Mouse (Mus musculus): ENCODE measurements around the gene Pik3cg. TPM values are rescaled to one million over a fixed set of nuclear protein-coding genes. Genes with fewer than 3 reads are reported as not detected.
A peak's percentile ranks its signal among the peaks of the same experiment; 100 is the strongest.

The Pik3cg gene
- polyA plus RNA-seq, 1 experiment from 2014 or later: 6.8 TPM

DNA sequence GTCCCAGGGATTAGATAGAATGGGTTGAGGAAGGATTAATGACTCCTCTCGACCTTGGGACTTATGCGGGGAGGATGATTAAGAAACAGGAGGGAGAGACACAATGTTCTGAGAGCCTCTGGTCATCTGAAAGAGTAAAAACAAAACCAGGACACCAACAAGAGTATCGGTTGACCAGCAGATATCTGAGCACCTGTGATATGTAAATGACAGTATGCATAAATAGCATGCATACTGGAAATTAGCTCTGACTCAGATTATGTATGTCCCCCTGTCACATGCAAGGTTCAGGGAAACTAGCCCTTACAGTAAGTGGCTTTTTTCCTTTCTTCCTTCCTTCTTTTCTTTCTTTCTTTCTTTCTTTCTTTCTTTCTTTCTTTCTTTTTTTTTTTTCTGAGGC lies 28.0 kb upstream of the Pik3cg start:
- H3K4me2 ChIP-seq: no peak overlapping the region
- 82% methylated on average over 3 of the region's 3 CpGs for WGBS
- no peak for ATAC-seq (replicated peaks; ENCODE audit: low FRiP score)

DNA sequence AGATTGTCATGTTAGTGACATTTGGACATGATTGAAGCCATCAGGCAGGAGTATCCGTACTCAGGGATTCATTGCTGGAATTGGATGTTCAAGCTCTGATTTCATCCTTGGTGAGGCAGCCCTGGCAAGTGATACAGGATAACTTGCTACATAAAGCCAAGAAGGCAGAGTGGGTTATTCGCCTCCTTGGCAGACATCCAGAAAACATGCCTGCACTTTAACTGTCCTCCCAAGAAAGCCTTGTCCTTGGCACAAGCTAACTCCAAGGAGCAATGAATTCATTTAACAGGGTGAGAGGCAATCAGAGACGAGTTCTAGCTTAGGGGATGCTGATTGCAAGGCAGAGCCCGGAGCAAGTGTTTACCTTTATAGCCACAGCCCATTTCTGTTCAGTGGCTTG lies 25.4 kb upstream of the Pik3cg start:
- H3K27ac ChIP-seq (ENCODE audit: low read depth, low read length): no peak overlapping the region
- DNase-seq (ENCODE audit: low spot score) (peak; percentile 8), ATAC-seq (replicated peaks; ENCODE audit: low FRiP score) (no peak)
- WGBS: 82% methylated on average over 4 of the region's 4 CpGs
- no peak overlapping the region for H3K4me2 ChIP-seq
- peaks cover 10% of the 10 kb centered on the region; the same call in 1 of the 2 replicates for H3K4me1 ChIP-seq (replicated peaks; ENCODE audit: control insufficient read depth, insufficient read depth, low read length)
- no peaks in the 10 kb centered on the region for H3K27me3 ChIP-seq (replicated peaks; ENCODE audit: control insufficient read depth, insufficient read depth, low read length)
- H3K9ac ChIP-seq (ENCODE audit: low read depth, low read length): no peak overlapping the region
- no peaks in the 10 kb centered on the region for H3K9me3 ChIP-seq (ENCODE audit: control insufficient read depth, low read length)
- no peak overlapping the region for H3K4me3 ChIP-seq (ENCODE audit: low read depth, low read length)
- H3K36me3 ChIP-seq (ENCODE audit: control insufficient read depth, insufficient read depth, low read length): no peaks in the 10 kb centered on the region

More for the DNA sequence above, 28.0 kb upstream of the Pik3cg start:
- Histone ChIP-seq H3K4me3 (ENCODE audit: low read depth, low read length) (no peak overlapping the region), H3K27me3 (replicated peaks; ENCODE audit: control insufficient read depth, insufficient read depth, low read length) (no peaks in the 10 kb centered on the region), H3K9ac (ENCODE audit: low read depth, low read length) (no peak overlapping the region), H3K9me3 (ENCODE audit: control insufficient read depth, low read length) (no peaks in the 10 kb centered on the region), H3K27ac (ENCODE audit: low read depth, low read length) (no peak overlapping the region), H3K36me3 (ENCODE audit: control insufficient read depth, insufficient read depth, low read length) (no peaks in the 10 kb centered on the region), H3K4me1 (replicated peaks; ENCODE audit: control insufficient read depth, insufficient read depth, low read length) (peaks cover 10% of the 10 kb centered on the region; the same call in 1 of the 2 replicates)
- peak; percentile 12 for DNase-seq (ENCODE audit: low spot score)

DNA sequence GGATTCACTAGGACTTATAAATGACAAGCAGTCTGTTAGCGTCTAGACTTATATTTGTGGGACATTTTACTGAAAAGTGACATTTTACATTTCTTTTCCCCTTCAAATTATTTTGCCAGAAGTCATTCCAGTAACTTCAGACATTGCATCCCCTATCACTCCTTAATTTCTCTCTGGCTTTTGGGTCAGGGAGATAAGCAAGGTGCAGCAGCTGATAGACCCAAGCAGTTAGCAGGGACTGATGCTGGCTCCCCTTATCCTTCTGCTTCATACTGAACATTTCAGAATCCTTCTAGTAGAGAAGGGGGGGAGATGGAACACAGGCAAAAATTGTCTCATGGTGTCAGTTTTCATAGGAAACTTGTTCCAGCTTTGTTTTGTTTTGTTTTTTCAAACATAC lies 22.9 kb upstream of the Pik3cg start:
- H3K27me3 ChIP-seq (replicated peaks; ENCODE audit: control insufficient read depth, insufficient read depth, low read length): no peaks in the 10 kb centered on the region
- H3K4me3 ChIP-seq (ENCODE audit: low read depth, low read length): no peak overlapping the region
- DNase-seq (ENCODE audit: low spot score): no peak
- peaks cover 10% of the 10 kb centered on the region; the same call in 1 of the 2 replicates for H3K4me1 ChIP-seq (replicated peaks; ENCODE audit: control insufficient read depth, insufficient read depth, low read length)
- WGBS: 87% methylated on average over 1 of the region's 1 CpGs
- no peak overlapping the region for H3K9ac ChIP-seq (ENCODE audit: low read depth, low read length)
- H3K4me2 ChIP-seq: 0 out of 2 replicates have a peak overlapping the region, but pooled peaks have one; percentile 4
- H3K27ac ChIP-seq (ENCODE audit: low read depth, low read length): no peak overlapping the region
- H3K36me3 ChIP-seq (ENCODE audit: control insufficient read depth, insufficient read depth, low read length): no peaks in the 10 kb centered on the region
- H3K9me3 ChIP-seq (ENCODE audit: control insufficient read depth, low read length): no peaks in the 10 kb centered on the region
- ATAC-seq (replicated peaks; ENCODE audit: low FRiP score): peak; percentile 93

DNA sequence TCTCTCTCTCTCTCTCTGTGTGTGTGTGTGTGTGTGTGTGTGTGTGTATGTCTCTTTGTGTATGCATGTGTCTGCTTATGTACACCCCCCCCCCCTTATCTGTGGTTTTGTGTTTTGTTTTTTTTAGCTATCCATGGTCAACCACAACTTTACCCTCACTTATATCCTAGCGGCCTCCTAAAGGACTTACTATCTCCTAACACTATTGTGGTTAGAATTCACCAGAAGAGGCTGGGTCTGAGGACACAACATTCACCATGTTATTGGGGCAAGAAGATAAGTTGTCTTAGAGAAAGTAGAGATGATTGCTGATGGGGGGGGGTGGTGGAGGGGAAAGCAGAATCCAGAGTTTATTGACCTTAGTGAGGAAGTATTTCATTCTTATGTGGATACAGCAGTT lies 15.2 kb upstream of the Pik3cg start:
- H3K9ac ChIP-seq (ENCODE audit: low read depth, low read length): no peak overlapping the region
- H3K4me3 ChIP-seq (ENCODE audit: low read depth, low read length): no peak overlapping the region
- H3K36me3 ChIP-seq (ENCODE audit: control insufficient read depth, insufficient read depth, low read length): no peaks in the 10 kb centered on the region
- no peak for ATAC-seq (replicated peaks; ENCODE audit: low FRiP score)
- H3K9me3 ChIP-seq (ENCODE audit: control insufficient read depth, low read length): no peaks in the 10 kb centered on the region
- WGBS: 55% methylated on average over 1 of the region's 1 CpGs
- no peak overlapping the region for H3K4me2 ChIP-seq
- H3K27me3 ChIP-seq (replicated peaks; ENCODE audit: control insufficient read depth, insufficient read depth, low read length): no peaks in the 10 kb centered on the region
- no peaks in the 10 kb centered on the region; the same call in 1 of the 2 replicates for H3K4me1 ChIP-seq (replicated peaks; ENCODE audit: control insufficient read depth, insufficient read depth, low read length)
- no peak for DNase-seq (ENCODE audit: low spot score)
- no peak overlapping the region for H3K27ac ChIP-seq (ENCODE audit: low read depth, low read length)

DNA sequence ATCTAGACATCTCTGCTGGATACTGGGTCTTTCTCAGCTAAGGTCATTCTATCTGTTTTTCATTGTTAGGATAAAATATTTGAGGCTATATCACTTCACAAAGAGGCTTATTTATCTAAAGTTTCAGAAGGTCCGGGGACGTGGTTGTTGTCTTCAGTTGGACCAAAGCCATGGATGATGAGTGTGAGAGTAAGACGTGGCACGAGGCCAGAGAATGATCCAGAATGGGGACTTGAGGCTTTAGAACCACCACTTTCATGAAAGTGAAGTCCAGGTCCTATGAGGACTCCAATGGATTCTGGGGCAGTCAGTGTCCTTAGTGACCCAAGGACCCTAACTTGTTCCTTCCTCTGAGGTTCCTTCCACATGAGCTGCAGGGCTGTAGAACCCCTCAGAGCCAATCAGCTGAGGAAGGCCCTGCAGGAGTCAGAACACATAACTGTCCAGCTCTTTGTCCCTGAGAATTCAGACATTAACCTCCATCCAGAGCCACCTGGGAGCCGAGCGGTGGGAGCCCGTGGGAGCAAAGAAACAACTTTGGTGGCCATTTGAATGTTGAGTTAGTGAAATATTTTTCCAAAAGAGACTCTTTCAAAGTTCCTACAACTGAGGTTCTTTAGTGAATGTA lies 14.4 kb upstream of the Pik3cg start:
- no peak overlapping the region for H3K27ac ChIP-seq (ENCODE audit: low read depth, low read length)
- no peak for ATAC-seq (replicated peaks; ENCODE audit: low FRiP score)
- H3K4me1 ChIP-seq (replicated peaks; ENCODE audit: control insufficient read depth, insufficient read depth, low read length): no peaks in the 10 kb centered on the region; the same call in 1 of the 2 replicates
- H3K4me2 ChIP-seq: no peak overlapping the region
- no peak for DNase-seq (ENCODE audit: low spot score)
- H3K36me3 ChIP-seq (ENCODE audit: control insufficient read depth, insufficient read depth, low read length): no peaks in the 10 kb centered on the region
- H3K27me3 ChIP-seq (replicated peaks; ENCODE audit: control insufficient read depth, insufficient read depth, low read length): no peaks in the 10 kb centered on the region
- no peak overlapping the region for H3K9ac ChIP-seq (ENCODE audit: low read depth, low read length)
- WGBS: 83% methylated on average over 7 of the region's 7 CpGs
- H3K4me3 ChIP-seq (ENCODE audit: low read depth, low read length): no peak overlapping the region
- no peaks in the 10 kb centered on the region for H3K9me3 ChIP-seq (ENCODE audit: control insufficient read depth, low read length)

DNA sequence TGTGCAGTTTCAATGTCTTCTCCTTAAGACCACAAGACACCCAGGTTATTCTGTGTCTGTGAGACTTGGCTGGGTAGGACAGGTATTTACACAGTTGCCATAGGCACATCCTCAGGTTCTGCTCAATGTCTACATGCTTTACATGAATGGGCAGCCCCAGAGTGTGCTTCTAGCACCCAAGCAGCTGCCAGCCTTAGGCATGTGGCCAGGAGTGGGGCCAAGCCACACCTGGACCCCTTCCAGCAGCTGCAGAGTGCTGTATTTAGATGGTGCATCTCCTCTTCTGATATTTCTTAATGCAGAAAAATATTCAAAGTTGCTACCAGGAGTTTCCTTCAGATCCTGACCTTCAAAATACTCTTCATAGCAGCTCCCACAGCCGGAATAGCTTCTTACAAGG lies 11.9 kb upstream of the Pik3cg start:
- H3K4me3 ChIP-seq (ENCODE audit: low read depth, low read length): no peak overlapping the region
- no peak overlapping the region for H3K4me2 ChIP-seq
- no peak overlapping the region for H3K27ac ChIP-seq (ENCODE audit: low read depth, low read length)
- H3K9ac ChIP-seq (ENCODE audit: low read depth, low read length): no peak overlapping the region
- ATAC-seq (replicated peaks; ENCODE audit: low FRiP score): no peak
- no peaks in the 10 kb centered on the region for H3K36me3 ChIP-seq (ENCODE audit: control insufficient read depth, insufficient read depth, low read length)
- no peaks in the 10 kb centered on the region; the same call in 1 of the 2 replicates for H3K4me1 ChIP-seq (replicated peaks; ENCODE audit: control insufficient read depth, insufficient read depth, low read length)
- H3K9me3 ChIP-seq (ENCODE audit: control insufficient read depth, low read length): no peaks in the 10 kb centered on the region
- DNase-seq (ENCODE audit: low spot score): no peak
- H3K27me3 ChIP-seq (replicated peaks; ENCODE audit: control insufficient read depth, insufficient read depth, low read length): no peaks in the 10 kb centered on the region
- WGBS: 81% methylated on average over 1 of the region's 1 CpGs

DNA sequence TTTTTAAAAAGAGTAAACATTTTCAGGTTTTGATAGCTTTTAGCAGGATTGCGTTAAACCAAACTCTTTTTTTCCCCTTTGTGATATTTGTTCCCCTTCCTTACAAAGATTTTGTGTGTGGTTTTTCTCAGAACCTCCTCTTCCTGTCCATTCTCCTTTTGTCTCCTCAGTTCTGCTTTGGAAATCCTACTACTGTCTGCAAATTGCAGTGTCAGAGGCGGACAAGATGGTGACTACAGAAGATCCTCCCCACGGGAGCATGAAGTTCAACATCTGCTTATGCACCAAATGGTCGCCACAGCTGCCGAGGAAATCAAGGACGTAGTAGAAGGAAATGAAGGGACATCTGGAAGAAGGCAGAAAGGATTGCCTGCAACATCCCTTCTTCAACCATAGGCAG lies 6.7 kb upstream of the Pik3cg start:
- Histone ChIP-seq H3K9ac (ENCODE audit: low read depth, low read length) (no peak overlapping the region), H3K36me3 (ENCODE audit: control insufficient read depth, insufficient read depth, low read length) (no peaks in the 10 kb centered on the region), H3K4me2 (no peak overlapping the region), H3K4me1 (replicated peaks; ENCODE audit: control insufficient read depth, insufficient read depth, low read length) (no peaks in the 10 kb centered on the region), H3K4me3 (ENCODE audit: low read depth, low read length) (no peak overlapping the region), H3K27me3 (replicated peaks; ENCODE audit: control insufficient read depth, insufficient read depth, low read length) (no peaks in the 10 kb centered on the region), H3K9me3 (ENCODE audit: control insufficient read depth, low read length) (no peaks in the 10 kb centered on the region), H3K27ac (ENCODE audit: low read depth, low read length) (no peak overlapping the region)
- WGBS: 57% methylated on average over 6 of the region's 6 CpGs
- ATAC-seq (replicated peaks; ENCODE audit: low FRiP score) (no peak), DNase-seq (ENCODE audit: low spot score) (no peak)

DNA sequence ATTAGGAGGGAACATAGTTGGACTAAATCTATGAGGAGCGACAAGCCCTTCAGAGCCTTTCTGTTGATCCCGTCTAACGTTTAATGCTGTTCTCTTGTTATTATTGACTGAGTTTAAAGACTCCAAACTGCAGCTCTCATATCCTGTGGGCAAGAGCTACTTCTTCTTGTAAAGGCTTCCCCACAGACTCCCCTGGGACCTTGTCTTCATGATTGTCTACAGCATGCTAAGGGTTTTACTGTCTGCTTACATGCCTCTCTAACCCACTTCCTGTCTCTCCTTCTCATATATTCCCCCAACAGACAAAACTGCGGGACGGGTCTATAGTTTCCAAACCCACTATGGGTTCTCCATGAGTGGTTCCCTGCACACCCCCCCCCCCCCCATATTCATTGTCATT lies 4.2 kb upstream of the Pik3cg start:
- no peak for DNase-seq (ENCODE audit: low spot score)
- no peaks in the 10 kb centered on the region for H3K27me3 ChIP-seq (replicated peaks; ENCODE audit: control insufficient read depth, insufficient read depth, low read length)
- ATAC-seq (replicated peaks; ENCODE audit: low FRiP score): no peak
- 65% methylated on average over 5 of the region's 5 CpGs for WGBS
- no peaks in the 10 kb centered on the region for H3K36me3 ChIP-seq (ENCODE audit: control insufficient read depth, insufficient read depth, low read length)
- no peak overlapping the region for H3K4me3 ChIP-seq (ENCODE audit: low read depth, low read length)
- no peak overlapping the region for H3K4me2 ChIP-seq
- H3K4me1 ChIP-seq (replicated peaks; ENCODE audit: control insufficient read depth, insufficient read depth, low read length): peaks cover 5% of the 10 kb centered on the region
- no peak overlapping the region for H3K27ac ChIP-seq (ENCODE audit: low read depth, low read length)
- no peaks in the 10 kb centered on the region for H3K9me3 ChIP-seq (ENCODE audit: control insufficient read depth, low read length)
- H3K9ac ChIP-seq (ENCODE audit: low read depth, low read length): no peak overlapping the region

DNA sequence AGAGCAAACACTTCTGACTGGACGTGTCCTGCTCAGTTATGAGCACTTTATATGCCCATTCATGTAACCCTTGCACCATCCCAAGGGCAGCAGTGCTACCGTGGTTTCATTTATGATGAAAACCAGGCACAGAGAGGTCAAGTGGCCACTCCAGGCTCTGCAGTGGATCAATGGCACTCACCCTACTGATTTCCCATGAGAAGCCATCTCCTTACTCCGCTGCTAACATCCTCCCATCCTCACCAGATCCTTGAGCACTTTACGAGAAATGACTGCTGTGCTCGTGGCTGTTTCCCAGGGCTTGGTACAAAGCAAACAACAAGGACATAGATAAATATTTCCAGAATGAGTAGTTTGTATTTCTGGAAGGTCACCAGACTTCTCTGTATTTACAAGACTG lies 3.7 kb upstream of the Pik3cg start:
- WGBS: 80% methylated on average over 5 of the region's 5 CpGs
- Histone ChIP-seq H3K27ac (ENCODE audit: low read depth, low read length) (no peak overlapping the region), H3K36me3 (ENCODE audit: control insufficient read depth, insufficient read depth, low read length) (no peaks in the 10 kb centered on the region), H3K9me3 (ENCODE audit: control insufficient read depth, low read length) (no peaks in the 10 kb centered on the region), H3K4me2 (no peak overlapping the region), H3K9ac (ENCODE audit: low read depth, low read length) (no peak overlapping the region), H3K27me3 (replicated peaks; ENCODE audit: control insufficient read depth, insufficient read depth, low read length) (no peaks in the 10 kb centered on the region), H3K4me1 (replicated peaks; ENCODE audit: control insufficient read depth, insufficient read depth, low read length) (peaks cover 5% of the 10 kb centered on the region), H3K4me3 (ENCODE audit: low read depth, low read length) (no peak overlapping the region)
- DNase-seq (ENCODE audit: low spot score): no peak
- no peak for ATAC-seq (replicated peaks; ENCODE audit: low FRiP score)
